Mouse (Mus musculus): ENCODE data around the gene Cfap52. TPM values are rescaled to one million over a fixed set of nuclear protein-coding genes. Genes with fewer than 3 reads are reported as not detected.

The Cfap52 gene
- not detected for polyA plus RNA-seq (2014; fragmentation: Illumina TruSeq; extraction: RNeasy Lipid Tissue Mini Kit (QIAGEN cat#74804); ENCODE audit: low replicate concordance)

GRCm38 (mm10) chr11:67965242-67965883, at the start of gene Cfap52:
Cfap52 (minus strand) TSS chr11:67965651.

GRCm38 (mm10) chr11:67965905-67966878, 741 bp upstream of the Cfap52 start, which contains the start of gene Stx8:
Stx8 (plus strand) TSS chr11:67966193.

GRCm38 (mm10) chr11:67921827-67922754, 43.4 kb downstream of the Cfap52 start, which contains the start of gene Usp43:
Usp43 (minus strand) TSS chr11:67922153.

Other genes with a start within 250 kb of the Cfap52 start
- gene Glp2r, start 194.5 kb downstream of the Cfap52 start, polyA plus RNA-seq (2014; fragmentation: Illumina TruSeq; extraction: RNeasy Lipid Tissue Mini Kit (QIAGEN cat#74804); ENCODE audit: low replicate concordance): 6.0 TPM
- not detected for gene Gsg1l2, start 191.0 kb downstream of the Cfap52 start, polyA plus RNA-seq (2014; fragmentation: Illumina TruSeq; extraction: RNeasy Lipid Tissue Mini Kit (QIAGEN cat#74804); ENCODE audit: low replicate concordance)
- not detected for gene Dhrs7c, start 167.5 kb downstream of the Cfap52 start, polyA plus RNA-seq (2014; fragmentation: Illumina TruSeq; extraction: RNeasy Lipid Tissue Mini Kit (QIAGEN cat#74804); ENCODE audit: low replicate concordance)
- gene Usp43, start 43.5 kb downstream of the Cfap52 start, polyA plus RNA-seq (2014; fragmentation: Illumina TruSeq; extraction: RNeasy Lipid Tissue Mini Kit (QIAGEN cat#74804); ENCODE audit: low replicate concordance): 2.5 TPM
- 17.7 TPM for gene Stx8, start 542 bp upstream of the Cfap52 start, polyA plus RNA-seq (2014; fragmentation: Illumina TruSeq; extraction: RNeasy Lipid Tissue Mini Kit (QIAGEN cat#74804); ENCODE audit: low replicate concordance)